8 mouse cellular contexts compared by ENCODE assay signal in genomic region chr7:126502023-126502741, GRCm38 (mm10). TPM values are rescaled to one million over a fixed set of nuclear protein-coding genes. Genes with fewer than 3 reads are reported as not detected.
DNase-seq lines count a peak whose midpoint lies in the region; ATAC-seq and TF ChIP-seq lines count a peak whose summit lies in the region.

No protein-coding gene starts in this region.

- H3K9me3 ChIP-seq in ES-E14 (ENCODE audit: control insufficient read depth, insufficient read depth, low read depth, low read length): no peaks in the 10 kb centered on the region
- no peaks in the 10 kb centered on the region for H3K9me3 ChIP-seq in forebrain, embryonic 14.5 days (replicated peaks; ENCODE audit: control insufficient read depth, low read length)
- H3K9me3 ChIP-seq in neural tube, embryonic 14.5 days (ENCODE audit: control insufficient read depth, low read length): no peaks in the 10 kb centered on the region

- WGBS in forebrain, embryonic 14.5 days: under 1% methylated on average over 54 of the region's 57 CpGs
- 0% methylated on average over 44 of the region's 57 CpGs for WGBS in neural tube, embryonic 14.5 days

- DNase-seq in ES-E14 (ENCODE audit: low read depth, low spot score): peak; percentile 93
- DNase-seq in cerebellum, adult 11 months: peak; percentile 93
- DNase-seq in forebrain, embryonic 14.5 days (ENCODE audit: low spot score): peak; percentile 98
- peak; percentile 92 to 93 for DNase-seq in heart, postnatal 14 days
- DNase-seq in layer of hippocampus, adult 18-20 months (ENCODE audit: low spot score in 2 of 2): peak; percentile 89 to 95
- peak; percentile 91 to 95 for DNase-seq in lung, adult 18-20 months

- peak overlapping the region; percentile 67 for H3K4me2 ChIP-seq in forebrain, embryonic 14.5 days (ENCODE audit: low read length)
- peak overlapping the region; percentile 62 for H3K4me2 ChIP-seq in neural tube, embryonic 14.5 days (ENCODE audit: low read depth, low read length)

- H3K36me3 ChIP-seq in ES-E14 (ENCODE audit: control insufficient read depth, insufficient read depth, low read length, poor library complexity, severe bottlenecking): peaks cover 38% of the 10 kb centered on the region
- H3K36me3 ChIP-seq in forebrain, embryonic 14.5 days (ENCODE audit: control insufficient read depth, insufficient read depth, low read length): peaks cover 41% of the 10 kb centered on the region
- peaks cover 39% of the 10 kb centered on the region for H3K36me3 ChIP-seq in neural tube, embryonic 14.5 days (ENCODE audit: control insufficient read depth, insufficient read depth, low read length)
- H3K36me3 ChIP-seq in testis, adult 2 months (ENCODE audit: control insufficient read depth, insufficient read depth, low read length): peaks cover 13% of the 10 kb centered on the region

- peak overlapping the region; percentile 98 for H3K9ac ChIP-seq in ES-E14 (ENCODE audit: insufficient read depth, low read depth, low read length, poor library complexity, severe bottlenecking)
- H3K9ac ChIP-seq in forebrain, embryonic 14.5 days (ENCODE audit: low read length): peak overlapping the region; percentile 99
- H3K9ac ChIP-seq in neural tube, embryonic 14.5 days (replicated peaks; ENCODE audit: low read depth, low read length): peak overlapping the region; percentile 100

- ATAC-seq in forebrain, embryonic 14.5 days: peak; percentile 88
- ATAC-seq in neural tube, embryonic 14.5 days (ENCODE audit: low read depth): peak; percentile 93

- intact Hi-C loops in heart, postnatal 14 days (cut with DNase I): no loop called here

- peak overlapping the region; percentile 98 for H3K27ac ChIP-seq in ES-E14 (ENCODE audit: insufficient read depth, low read depth, low read length, poor library complexity, severe bottlenecking)
- H3K27ac ChIP-seq in forebrain, embryonic 14.5 days (ENCODE audit: low read depth, low read length): peak overlapping the region; percentile 98
- H3K27ac ChIP-seq in neural tube, embryonic 14.5 days (ENCODE audit: low read depth, low read length): peak overlapping the region; percentile 99
- peak overlapping the region; percentile 98 for H3K27ac ChIP-seq in testis, adult 2 months (ENCODE audit: control insufficient read depth, insufficient read depth, low read depth, low read length)

- peak overlapping the region; percentile 89 to 95 for H3K4me3 ChIP-seq in ES-E14 (ENCODE audit: insufficient read depth in 1 of 2, low read depth in 1 of 2, low read length in 2 of 2, poor library complexity in 1 of 2, severe bottlenecking in 1 of 2)
- peak overlapping the region; percentile 100 for H3K4me3 ChIP-seq in forebrain, embryonic 14.5 days (ENCODE audit: low read depth, low read length)
- peak overlapping the region; percentile 100 for H3K4me3 ChIP-seq in neural tube, embryonic 14.5 days (ENCODE audit: low read depth, low read length)
- H3K4me3 ChIP-seq in testis, adult 2 months (ENCODE audit: control insufficient read depth, low read depth, low read length): peak overlapping the region; percentile 82

- in situ Hi-C loops in ES-E14 (cut with MboI; ENCODE audit: low sequenced_read_pairs in 2 of 2, unreplicated experiment in 2 of 2): no loop called here

- no peaks in the 10 kb centered on the region for H3K27me3 ChIP-seq in forebrain, embryonic 14.5 days (replicated peaks; ENCODE audit: control insufficient read depth, insufficient read depth, low read length)
- no peaks in the 10 kb centered on the region for H3K27me3 ChIP-seq in neural tube, embryonic 14.5 days (ENCODE audit: control insufficient read depth, insufficient read depth, low read length)
- no peaks in the 10 kb centered on the region for H3K27me3 ChIP-seq in testis, adult 2 months (ENCODE audit: control insufficient read depth, insufficient read depth, low read length)

- peaks cover 0 to 7% of the 10 kb centered on the region in 2 experiments; a peak in 1 of 4 replicates for H3K4me1 ChIP-seq in ES-E14 (ENCODE audit: control insufficient read depth in 2 of 2, insufficient read depth in 2 of 2, low read length in 2 of 2, poor library complexity in 1 of 2)
- peaks cover 11% of the 10 kb centered on the region for H3K4me1 ChIP-seq in forebrain, embryonic 14.5 days (ENCODE audit: control insufficient read depth, insufficient read depth, low read length)
- H3K4me1 ChIP-seq in neural tube, embryonic 14.5 days (ENCODE audit: control insufficient read depth, insufficient read depth, low read length): peaks cover 10% of the 10 kb centered on the region
- H3K4me1 ChIP-seq in testis, adult 2 months (ENCODE audit: control insufficient read depth, insufficient read depth, low read length): peaks cover 2% of the 10 kb centered on the region; the same call in 1 of the 2 replicates

- peak; percentile 72 for TF ChIP-seq POLR2A in testis, adult 2 months (IDR thresholded peaks at IDR 0.05; ENCODE audit: control insufficient read depth, low read depth, low read length)

- TF ChIP-seq CTCF in testis, adult 2 months (IDR thresholded peaks at IDR 0.05; ENCODE audit: control insufficient read depth, insufficient read depth, insufficient replicate concordance, low read depth, low read length): peak; percentile 11; the same call in 1 of the 2 replicates

TF ChIP-seq in ES-E14, 5 proteins besides CTCF, POLR2A, EP300 and RAD21:
- peak; percentile 86 for TF ChIP-seq CHD2 (IDR thresholded peaks at IDR 0.05; ENCODE audit: low read depth, low read length)
- no peak for TF ChIP-seq ZNF384 (IDR thresholded peaks at IDR 0.05; ENCODE audit: low read depth, low read length)
TF ChIP-seq in ES-E14: peak in this region for 1.

RNA-seq across cellular contexts. Expression of gene Atxn2l, which starts 1.1 kb away (rescaled TPM):
- total RNA-seq in ES-E14 (2012; rRNA removed): 72.3 and 80.1 TPM in 2 replicates
- polyA plus RNA-seq in forebrain, embryonic 14.5 days (2014; fragmentation: Nextera tagmentation; extraction: Ambion mirVana): 36.5 and 46.3 TPM in 2 replicates
- total RNA-seq in heart, postnatal 14 days (2021): 10 to 100 TPM; 44.6 to 47.1 TPM
- 100 to 1,000 TPM; 116 to 121 TPM for total RNA-seq in layer of hippocampus, adult 18-20 months (2021)
- polyA plus RNA-seq in neural tube, embryonic 14.5 days (2014; fragmentation: Nextera tagmentation; extraction: Ambion mirVana): 68.5 and 68.9 TPM in 2 replicates
- polyA plus RNA-seq in testis, adult 2 months (2012; rRNA removed): 666 and 681 TPM in 2 replicates

RNA-seq across cellular contexts. Expression of gene Tufm, which starts 15.0 kb away (rescaled TPM):
- 125 and 133 TPM in 2 replicates for total RNA-seq in ES-E14 (2012; rRNA removed)
- 135 and 147 TPM in 2 replicates for polyA plus RNA-seq in forebrain, embryonic 14.5 days (2014; fragmentation: Nextera tagmentation; extraction: Ambion mirVana)
- total RNA-seq in heart, postnatal 14 days (2021): 100 to 1,000 TPM; 291 to 309 TPM
- 10 to 100 TPM; 78.7 to 84.1 TPM for total RNA-seq in layer of hippocampus, adult 18-20 months (2021)
- 133 and 137 TPM in 2 replicates for polyA plus RNA-seq in neural tube, embryonic 14.5 days (2014; fragmentation: Nextera tagmentation; extraction: Ambion mirVana)
- polyA plus RNA-seq in testis, adult 2 months (2012; rRNA removed): 43.5 and 50.2 TPM in 2 replicates

RNA-seq across cellular contexts. Expression of gene Sh2b1, which starts 27.0 kb away (rescaled TPM):
- total RNA-seq in ES-E14 (2012; rRNA removed): 20.3 and 22.5 TPM in 2 replicates
- polyA plus RNA-seq in forebrain, embryonic 14.5 days (2014; fragmentation: Nextera tagmentation; extraction: Ambion mirVana): 49.2 and 59.5 TPM in 2 replicates
- total RNA-seq in heart, postnatal 14 days (2021): 10 to 100 TPM; 44.3 to 44.8 TPM
- total RNA-seq in layer of hippocampus, adult 18-20 months (2021): 10 to 100 TPM; 75.0 to 76.4 TPM
- polyA plus RNA-seq in neural tube, embryonic 14.5 days (2014; fragmentation: Nextera tagmentation; extraction: Ambion mirVana): 59.5 and 61.1 TPM in 2 replicates
- polyA plus RNA-seq in testis, adult 2 months (2012; rRNA removed): 39.2 and 41.1 TPM in 2 replicates

RNA-seq across cellular contexts. Expression of gene Atp2a1, which starts 39.3 kb away (rescaled TPM):
- 0.11 and 0.27 TPM in 2 replicates for total RNA-seq in ES-E14 (2012; rRNA removed)
- 0.12 and 0.24 TPM in 2 replicates for polyA plus RNA-seq in forebrain, embryonic 14.5 days (2014; fragmentation: Nextera tagmentation; extraction: Ambion mirVana)
- under 1 TPM; 0.48 to 0.49 TPM for total RNA-seq in heart, postnatal 14 days (2021)
- total RNA-seq in layer of hippocampus, adult 18-20 months (2021): 1 to 10 TPM; 1.0 TPM
- polyA plus RNA-seq in neural tube, embryonic 14.5 days (2014; fragmentation: Nextera tagmentation; extraction: Ambion mirVana): 0.79 and 1.1 TPM in 2 replicates
- polyA plus RNA-seq in testis, adult 2 months (2012; rRNA removed): 1.5 and 1.6 TPM in 2 replicates

Comparison
In these comparisons a context has a peak if more than half of its experiments do, and no peak if none do; other contexts are left out.
1. Peak in every context shown above with its lines: DNase-seq, ATAC-seq, H3K4me3 ChIP-seq and H3K27ac ChIP-seq.